Mouse (Mus musculus) heart, adult 11 months (tissue): ENCODE results near the gene Cstb.
A peak's percentile ranks its signal among the peaks of the same experiment; 100 is the strongest.

Experiments
- DNase-seq: peaks from one replicate; pipeline ENCODE4 v3.0.0; 2022

Gene Cstb

DNA sequence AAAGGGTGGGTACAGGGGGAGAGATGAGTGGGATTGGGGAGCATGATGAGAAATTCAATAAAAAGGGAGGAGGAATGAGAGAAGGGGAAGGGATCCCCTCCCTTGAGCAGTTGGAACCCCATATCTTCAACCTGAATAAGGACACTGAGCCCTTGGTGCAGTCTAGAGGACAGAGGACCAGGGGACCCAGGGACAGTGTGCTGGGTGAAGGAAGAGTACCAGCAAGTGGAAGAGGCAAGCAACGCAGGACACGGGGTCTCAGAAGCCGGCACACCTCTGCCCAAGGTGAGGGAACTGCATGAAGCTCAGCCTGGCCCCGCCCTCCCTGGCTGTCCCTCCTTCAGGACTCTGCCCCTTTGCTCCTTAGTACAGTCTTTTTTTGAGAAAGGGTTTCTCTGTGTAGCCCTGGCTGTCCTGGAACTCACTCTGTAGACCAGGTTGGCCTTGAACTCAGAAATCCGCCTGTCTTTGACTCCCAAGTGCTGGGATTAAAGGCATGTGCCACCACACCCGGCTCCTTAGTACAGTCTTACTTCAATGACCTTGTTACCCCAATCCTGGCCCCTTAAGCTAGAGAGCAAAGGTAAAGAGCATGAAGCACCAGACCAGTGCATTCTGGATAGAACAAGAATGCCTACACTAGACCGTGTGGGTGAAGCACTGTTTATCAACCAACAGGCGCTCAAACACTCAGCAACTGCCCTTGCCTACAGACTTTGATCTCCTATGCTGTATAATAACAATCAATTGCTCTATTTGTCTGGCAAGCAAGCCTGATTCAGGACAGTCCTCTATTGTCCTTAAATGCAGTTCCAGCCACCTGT is 37.7 kb downstream of the Cstb start:
- DNase-seq: peak; percentile 90

DNA sequence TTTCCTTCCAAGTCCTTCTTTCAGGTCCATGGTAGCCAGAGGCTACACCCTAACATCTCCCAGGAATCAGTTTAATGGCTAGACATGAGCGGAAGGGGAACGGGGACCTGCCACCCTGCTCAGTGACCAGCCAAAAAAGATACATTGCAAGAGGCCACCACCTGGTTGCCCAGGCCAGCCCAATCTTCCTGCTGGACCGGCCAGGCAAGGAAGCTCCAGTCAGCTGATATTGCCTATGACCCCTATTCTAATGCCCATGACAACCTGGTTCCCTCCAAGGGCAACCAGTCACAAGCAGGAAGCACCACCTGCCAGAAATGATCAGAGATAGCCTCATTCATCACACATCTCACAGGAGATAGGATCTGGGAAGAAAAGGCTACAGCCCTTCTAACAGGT is 38.3 kb downstream of the Cstb start:
- DNase-seq: no peak

DNA sequence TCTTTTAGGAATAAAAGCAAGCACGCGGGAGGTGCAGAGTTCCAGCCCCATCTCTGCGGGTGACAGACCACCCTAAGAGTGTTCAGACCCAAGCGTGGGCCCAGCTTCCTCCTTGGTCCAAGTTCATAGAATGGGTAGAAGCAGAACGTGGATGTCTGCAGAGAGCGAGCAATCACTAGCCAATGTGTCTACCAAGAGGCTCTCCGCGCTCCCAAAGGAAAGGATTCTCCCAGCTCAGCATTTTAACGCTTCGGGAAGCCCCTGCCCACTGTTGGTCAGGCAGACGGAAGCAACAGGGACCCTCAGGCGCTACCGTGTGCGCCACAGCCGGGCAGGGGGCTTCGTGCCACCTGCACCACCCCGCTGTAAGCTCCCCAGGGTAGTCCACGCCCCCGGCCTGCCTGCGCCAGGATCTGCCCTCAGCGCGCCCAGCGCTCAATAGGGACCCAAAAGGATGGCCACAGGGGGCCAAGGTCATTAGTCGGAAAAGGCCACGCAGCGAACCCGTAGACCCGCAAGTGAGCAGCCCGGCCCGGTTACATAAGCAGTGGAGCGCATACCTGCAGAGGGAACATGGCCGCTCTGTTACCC is 38.8 kb downstream of the Cstb start:
- DNase-seq: no peak

DNA sequence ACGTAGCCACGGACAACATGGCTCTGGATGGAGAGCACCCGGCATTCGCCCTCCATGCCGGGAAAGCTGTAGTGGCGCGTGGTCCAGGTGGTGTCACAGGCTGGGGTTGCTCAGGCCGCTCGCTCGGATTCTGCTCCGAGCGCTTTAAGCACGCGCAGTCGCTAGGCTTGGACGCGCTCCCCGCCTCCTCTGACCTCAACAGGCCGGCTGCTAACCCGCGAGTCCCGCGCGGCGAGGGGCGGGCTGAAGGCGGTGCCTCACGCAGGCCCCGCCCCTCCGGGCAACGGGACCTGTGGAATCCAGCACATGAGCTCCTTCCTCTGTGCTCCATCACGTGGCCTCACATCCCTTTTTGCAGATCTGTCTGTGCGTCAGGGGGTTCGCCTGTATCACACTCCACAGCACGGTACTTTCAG is 39.3 kb downstream of the Cstb start, which contains the start of gene Pdxk:
Gene Pdxk, minus strand, starts transcription at position 184 of the 416 bp plus-strand sequence.
- DNase-seq: peak; percentile 100

DNA sequence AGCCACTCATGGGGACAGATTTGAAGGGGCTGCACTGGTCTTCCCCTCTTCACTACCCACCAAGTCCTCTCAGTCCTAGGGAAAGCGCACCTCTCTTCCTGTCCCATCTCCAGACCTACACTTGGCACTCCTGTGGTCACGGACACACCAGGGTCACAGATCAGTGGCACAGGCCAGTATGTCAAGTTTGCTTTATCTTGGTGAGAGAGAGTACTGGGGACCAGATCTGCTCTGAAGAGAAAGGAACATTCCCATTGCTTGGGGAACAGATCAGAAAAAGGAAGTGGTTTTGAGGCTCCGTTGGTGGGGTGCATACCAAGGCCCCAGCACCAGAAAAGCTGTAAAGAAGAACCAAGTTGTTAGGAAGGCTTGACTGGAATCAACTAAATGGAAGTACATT is 40.0 kb downstream of the Cstb start:
- peak; percentile 94 for DNase-seq

DNA sequence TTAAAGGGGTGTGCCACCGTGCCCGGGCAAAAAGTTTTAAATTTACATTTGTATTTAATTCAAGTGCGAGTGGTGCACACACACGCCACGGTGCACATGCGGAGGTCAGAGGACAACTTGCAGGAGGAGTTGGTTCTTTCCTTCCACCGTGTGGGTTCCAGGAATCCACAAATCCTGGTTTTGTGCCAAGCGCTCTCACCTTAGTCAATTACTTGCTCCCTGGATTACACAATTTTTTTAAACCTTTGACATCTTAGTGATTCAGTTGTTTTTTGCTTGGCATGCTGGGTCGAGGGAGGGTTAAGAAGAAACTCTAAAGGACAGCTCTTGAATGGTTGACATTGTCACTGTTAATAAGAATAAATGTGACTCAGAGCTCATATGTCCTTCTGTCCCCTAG is 41.2 kb downstream of the Cstb start:
- DNase-seq: no peak

DNA sequence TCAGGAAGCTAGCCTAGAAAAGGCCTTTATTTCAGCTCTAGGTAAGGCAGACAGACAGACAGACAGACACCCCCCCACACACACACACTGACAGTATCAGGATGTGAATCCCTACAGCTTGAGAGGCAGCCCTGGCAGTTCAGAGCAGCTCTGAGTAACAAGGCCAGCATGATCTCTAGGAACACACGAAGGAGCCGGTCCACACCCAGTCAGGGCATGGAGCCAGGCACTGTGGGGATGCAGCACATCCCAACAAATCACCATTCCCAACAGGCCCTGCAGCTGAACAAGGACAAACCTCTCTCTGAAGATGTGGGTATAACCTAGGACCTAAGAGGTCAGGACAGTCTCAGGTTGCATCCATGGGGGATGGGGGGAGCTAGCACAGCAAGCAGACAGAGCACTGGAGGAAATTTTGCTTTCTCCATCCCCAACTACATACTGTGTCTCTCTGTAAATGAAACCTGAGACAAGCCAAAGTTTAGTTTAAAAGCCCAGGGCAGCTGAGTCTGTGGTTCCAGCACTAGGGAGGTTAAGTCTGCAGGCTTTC is 42.4 kb downstream of the Cstb start:
- peak; percentile 92 for DNase-seq

DNA sequence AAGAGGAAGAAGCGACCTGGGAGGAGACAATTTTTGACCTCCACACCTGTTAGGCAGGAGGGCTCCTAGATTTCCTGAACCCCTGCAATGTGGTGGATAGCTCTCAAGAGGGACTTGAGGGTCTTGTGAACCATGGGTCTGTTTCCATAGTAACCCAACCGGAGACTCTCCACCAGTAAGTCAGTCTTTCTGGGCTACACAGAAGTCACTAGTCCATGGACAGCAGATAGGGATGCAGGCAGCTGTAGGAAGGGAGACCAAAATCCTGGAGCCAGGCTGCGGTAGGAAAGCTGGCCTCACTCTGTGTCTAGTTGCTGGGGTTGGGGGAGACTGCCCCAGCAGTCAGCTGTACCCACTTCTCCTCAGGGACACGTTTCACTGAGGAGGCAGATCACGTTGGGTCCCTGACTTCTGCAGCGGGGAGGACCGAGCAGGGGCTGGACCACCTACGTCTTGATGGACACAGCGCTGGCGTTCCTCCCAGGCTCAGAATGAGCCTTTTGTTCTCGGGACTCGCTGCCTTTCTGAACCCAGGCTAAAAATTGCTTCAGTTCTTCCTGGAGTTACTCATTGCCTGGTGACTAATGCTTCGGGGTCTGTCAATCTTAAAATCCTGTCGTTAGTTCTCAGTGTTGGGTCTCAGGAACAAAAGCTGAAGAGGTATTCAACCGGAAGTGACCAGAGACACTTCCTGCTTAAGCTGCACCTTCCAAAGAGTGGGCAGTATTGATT is 45.3 kb downstream of the Cstb start:
- peak; percentile 94 for DNase-seq

DNA sequence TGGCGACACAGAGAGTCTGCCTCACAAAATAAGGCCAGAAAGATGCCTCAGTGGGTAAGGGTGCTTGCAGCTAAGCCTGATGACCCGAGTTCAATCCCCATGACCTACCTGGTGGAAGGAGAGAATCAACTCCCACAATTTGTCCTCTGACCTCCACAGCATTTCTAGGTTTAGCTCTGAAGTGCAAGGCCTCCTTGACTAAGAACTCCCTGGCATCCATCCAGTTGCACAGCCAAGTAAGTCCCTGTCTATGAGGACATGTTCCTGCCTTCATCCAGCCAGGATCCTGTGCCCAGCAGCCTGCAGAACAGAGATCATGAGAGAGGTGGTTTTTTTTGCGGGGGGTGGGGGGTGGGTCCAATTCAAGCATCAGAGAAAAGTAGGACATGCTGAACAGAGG is 46.6 kb downstream of the Cstb start:
- no peak for DNase-seq

DNA sequence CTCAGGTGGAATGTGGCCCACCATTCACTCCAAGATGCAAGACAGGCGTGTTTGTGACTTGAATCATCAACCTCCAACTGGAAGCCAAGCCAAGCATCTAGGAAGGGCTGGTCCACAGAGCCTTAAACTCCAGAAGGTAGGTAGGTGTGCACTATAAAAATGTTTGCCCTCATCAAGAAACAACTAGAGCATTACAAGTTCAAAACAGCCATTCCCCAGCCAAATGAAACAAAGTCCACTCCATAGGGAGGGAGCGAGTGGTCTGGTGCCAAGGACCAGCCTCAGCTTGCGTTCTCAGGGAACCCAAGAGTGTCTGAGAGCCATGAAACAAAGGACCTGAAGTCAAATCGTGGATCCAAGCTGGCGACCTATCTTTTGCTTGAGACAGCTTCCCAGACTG is 48.0 kb downstream of the Cstb start:
- DNase-seq: no peak

DNA sequence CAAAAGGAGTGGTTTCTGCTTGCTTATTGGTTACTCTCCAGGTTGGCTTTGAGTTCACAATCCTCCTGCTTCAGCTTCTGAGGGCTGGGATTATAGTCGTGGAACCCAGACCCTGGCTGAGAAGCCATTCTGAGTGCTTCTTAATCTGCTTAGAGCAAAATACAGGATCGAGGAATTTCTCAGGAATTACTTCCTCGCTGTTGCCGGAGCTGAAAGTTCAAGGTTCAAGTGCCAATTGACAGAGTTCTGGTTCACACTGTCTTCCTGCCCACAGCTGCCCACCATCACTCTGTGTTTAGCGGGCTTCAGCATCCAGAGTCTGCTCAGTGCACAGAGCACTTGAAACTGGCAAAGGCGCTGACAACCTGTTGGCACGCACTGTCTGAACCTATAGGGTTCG is 49.3 kb downstream of the Cstb start:
- DNase-seq: no peak

DNA sequence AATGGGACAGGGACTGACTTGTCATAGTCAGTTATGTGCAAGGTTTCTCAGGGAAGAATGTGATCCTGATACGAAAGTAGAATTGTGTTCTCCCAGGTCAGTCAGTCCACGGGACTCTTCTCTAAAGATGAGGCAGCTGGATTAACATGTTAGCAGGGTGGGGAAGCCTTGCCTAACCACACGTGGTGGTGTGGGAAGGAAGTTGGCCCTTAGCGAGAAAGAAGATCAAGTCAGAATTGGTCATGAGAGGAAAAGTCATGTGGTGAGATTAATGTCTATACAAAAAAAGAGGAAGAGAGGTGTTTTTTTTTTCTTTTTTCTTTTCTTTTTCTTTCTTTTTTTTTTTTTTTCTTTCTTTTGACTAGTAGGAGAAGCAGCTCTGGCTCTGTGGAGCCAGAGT is 51.4 kb downstream of the Cstb start:
- DNase-seq: peak; percentile 93
